Mouse (Mus musculus): ENCODE data around the gene Col8a2. TPM values are rescaled to one million over a fixed set of nuclear protein-coding genes. Genes with fewer than 3 reads are reported as not detected.

The Col8a2 gene
- polyA plus RNA-seq, 1 experiment from 2014 or later = 2.8 TPM

DNA sequence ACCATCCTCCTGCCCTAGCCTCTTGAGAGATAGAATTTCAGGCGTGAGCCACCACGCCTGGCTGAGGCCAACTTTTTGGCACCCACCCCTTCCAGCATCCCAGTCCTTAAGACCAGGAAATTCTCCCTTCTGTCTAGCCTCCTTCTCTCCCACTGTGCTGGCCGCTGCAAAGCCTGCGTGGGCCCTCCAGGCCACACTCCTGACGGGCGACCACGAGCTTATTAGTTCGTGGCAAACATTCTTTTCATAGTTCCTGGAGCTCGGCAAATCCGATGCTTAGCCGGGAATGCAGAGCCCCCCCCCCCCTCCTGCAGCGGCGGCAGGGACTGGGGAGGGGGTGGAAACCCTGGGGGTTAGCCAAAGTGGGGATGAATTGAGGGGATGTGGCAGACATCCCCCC is 4.6 kb downstream of the Col8a2 start:
- H3K4me3 ChIP-seq = no peak overlapping the region
- H3K27ac ChIP-seq (replicated peaks) = no peak overlapping the region; the same call in 1 of the 2 replicates
- DNase-seq (ENCODE audit: low spot score) = no peak
- 29% methylated on average over 13 of the region's 13 CpGs for WGBS
- peaks cover 31% of the 10 kb centered on the region for H3K4me1 ChIP-seq
- no peaks in the 10 kb centered on the region for H3K9me3 ChIP-seq (replicated peaks)
- no peaks in the 10 kb centered on the region for H3K36me3 ChIP-seq
- H3K27me3 ChIP-seq (ENCODE audit: low read depth, poor library complexity, severe bottlenecking) = peaks cover 80% of the 10 kb centered on the region

DNA sequence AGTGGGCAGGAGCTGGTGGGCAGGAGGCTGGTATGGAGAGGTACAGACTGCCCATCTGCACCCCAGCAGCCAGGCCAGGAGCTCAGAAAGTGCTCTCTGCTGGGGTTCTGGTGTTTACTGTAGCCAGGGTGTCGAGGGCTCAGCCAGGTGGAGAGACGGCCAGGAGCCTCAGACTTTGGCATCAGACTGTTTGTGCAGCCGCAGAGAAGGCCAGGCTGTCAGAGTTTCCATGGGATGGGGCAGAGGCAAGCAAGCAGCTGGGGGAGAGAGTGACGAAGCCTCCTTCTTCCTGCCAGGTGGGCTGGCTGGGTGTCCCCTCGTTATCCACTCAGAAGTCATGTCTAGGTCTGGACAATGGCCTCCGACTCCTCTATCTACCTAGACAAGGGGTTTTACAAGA is 8.6 kb downstream of the Col8a2 start:
- H3K27me3 ChIP-seq (ENCODE audit: low read depth, poor library complexity, severe bottlenecking) = peaks cover 80% of the 10 kb centered on the region
- H3K27ac ChIP-seq (replicated peaks) = no peak overlapping the region
- H3K4me1 ChIP-seq = peaks cover 22% of the 10 kb centered on the region
- H3K36me3 ChIP-seq = no peaks in the 10 kb centered on the region
- no peaks in the 10 kb centered on the region for H3K9me3 ChIP-seq (replicated peaks)
- WGBS = 75% methylated on average over 6 of the region's 6 CpGs
- no peak for DNase-seq (ENCODE audit: low spot score)
- H3K4me3 ChIP-seq = no peak overlapping the region

DNA sequence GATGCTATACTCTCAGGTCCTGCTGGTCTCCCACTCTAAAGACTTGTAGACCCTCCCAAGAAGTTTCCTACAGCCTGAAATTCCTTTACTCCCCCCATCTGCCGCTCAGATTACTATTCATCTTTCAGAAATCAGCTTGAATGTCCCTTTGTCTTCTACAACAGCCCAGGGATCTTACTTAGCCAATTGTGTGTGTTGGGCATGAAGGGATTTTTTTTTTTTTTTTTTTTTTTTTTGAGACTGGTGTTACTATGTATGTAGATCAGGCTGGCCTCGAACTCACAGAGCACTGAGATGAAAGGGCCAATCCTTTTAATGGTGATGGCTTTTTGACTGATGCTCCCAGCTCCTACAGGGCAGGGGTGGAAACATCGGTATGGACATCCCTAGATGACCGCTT is 9.3 kb downstream of the Col8a2 start:
- peaks cover 81% of the 10 kb centered on the region for H3K27me3 ChIP-seq (ENCODE audit: low read depth, poor library complexity, severe bottlenecking)
- DNase-seq (ENCODE audit: low spot score) = no peak
- no peak overlapping the region for H3K4me3 ChIP-seq
- H3K9me3 ChIP-seq (replicated peaks) = no peaks in the 10 kb centered on the region
- peaks cover 26% of the 10 kb centered on the region for H3K4me1 ChIP-seq
- H3K27ac ChIP-seq (replicated peaks) = no peak overlapping the region
- WGBS = 37% methylated on average over 4 of the region's 4 CpGs
- no peaks in the 10 kb centered on the region for H3K36me3 ChIP-seq

DNA sequence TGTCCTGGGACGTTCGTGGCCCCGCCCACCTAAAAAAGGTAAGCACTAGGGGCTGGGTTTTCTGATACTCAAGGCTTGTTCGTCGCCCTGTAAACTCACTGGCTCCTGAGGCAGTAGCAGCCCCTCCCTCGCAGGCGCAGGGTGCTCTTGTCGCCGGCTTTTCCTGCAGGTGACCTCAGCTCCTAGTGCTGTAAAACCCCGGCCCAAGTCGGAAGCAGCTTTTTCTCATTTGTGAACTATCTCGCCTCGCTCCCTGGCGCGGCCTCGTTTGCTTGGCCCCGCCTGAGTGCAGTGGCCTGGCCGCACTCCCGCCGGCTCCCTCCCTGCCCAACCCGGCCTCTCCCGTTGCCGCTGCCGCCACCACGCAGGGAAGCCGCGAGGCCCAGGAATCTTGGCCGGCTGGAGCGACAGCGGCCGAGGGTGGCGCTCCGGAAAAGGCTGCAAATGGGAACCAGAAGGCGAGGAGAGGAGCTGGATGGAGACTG is 10.1 kb downstream of the Col8a2 start:
- H3K36me3 ChIP-seq = no peaks in the 10 kb centered on the region
- peaks cover 27% of the 10 kb centered on the region for H3K4me1 ChIP-seq
- no peaks in the 10 kb centered on the region for H3K9me3 ChIP-seq (replicated peaks)
- peak overlapping the region; percentile 51 for H3K4me3 ChIP-seq
- H3K27ac ChIP-seq (replicated peaks) = peak overlapping the region; percentile 59
- under 1% methylated on average over 34 of the region's 34 CpGs for WGBS
- peaks cover 85% of the 10 kb centered on the region for H3K27me3 ChIP-seq (ENCODE audit: low read depth, poor library complexity, severe bottlenecking)
- peak; percentile 65 for DNase-seq (ENCODE audit: low spot score)

DNA sequence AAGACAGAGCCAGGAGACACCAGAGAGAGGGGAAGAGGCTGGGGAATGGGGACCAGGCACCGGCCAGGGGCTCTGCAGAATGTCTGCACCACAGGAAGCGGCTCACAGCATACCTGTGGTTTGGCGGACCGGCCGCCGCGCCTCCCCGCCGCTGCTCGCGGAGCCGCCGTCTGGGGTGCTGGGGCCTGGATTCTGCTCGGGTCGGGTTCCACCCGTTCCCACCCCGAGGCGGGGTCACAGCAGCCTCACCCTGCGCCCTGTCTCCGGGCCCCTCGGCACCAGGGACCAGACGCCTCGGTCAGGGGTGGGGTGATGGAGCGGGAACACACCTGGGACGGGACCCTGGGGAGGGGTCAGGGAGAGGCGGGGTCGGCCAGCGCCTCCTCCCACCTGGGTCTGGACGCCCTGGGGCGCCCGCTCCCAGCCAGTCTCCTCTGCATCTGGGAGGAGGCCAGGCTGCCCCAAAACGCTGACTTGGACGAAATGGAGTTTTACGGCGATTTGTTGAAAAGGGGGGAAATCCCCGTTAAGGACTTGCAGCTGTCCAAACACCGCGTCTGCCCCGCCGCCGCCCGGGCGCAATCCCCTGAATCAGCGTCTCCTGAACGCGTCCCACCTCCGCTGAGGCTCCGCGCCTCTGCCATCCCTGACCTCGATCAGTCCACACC is 14.5 kb downstream of the Col8a2 start:
- DNase-seq (ENCODE audit: low spot score) = peak; percentile 43
- under 1% methylated on average over 50 of the region's 50 CpGs for WGBS

DNA sequence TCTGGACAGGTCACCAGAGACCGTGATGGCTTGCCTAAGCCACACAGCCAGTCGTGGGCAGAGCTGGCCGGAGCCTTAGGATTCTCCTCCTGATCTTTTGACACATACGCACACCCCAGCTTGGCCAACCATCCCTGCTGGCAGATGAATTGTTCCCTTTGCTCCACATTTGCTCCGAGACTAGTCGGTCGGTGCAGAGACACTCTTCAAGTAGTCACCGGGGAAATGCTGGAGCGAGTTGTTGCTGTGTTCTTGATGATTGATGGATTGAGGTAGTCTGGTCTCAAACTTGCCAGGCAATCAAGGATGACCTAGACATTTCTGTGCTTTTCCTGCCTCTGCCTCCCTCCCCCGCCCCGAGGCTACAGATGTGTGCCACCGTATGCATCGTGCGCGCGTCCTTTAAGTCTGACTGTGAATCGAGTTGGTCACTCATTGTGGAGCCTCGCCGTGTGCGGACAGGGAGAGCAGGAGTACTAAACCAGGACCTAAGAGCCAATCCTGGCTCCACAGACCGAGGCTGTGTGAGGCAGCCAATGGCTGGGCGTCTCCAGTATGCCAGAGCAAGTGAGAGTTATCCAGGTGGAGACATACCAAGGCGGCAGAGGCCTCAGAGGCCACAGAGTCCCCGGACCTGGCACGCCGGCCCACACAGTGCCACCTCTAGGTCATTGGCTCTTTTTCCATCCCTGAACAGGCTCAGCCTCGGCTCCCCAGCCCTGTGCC is 15.2 kb downstream of the Col8a2 start:
- no peaks in the 10 kb centered on the region for H3K36me3 ChIP-seq
- DNase-seq (ENCODE audit: low spot score) = peak; percentile 20
- H3K4me3 ChIP-seq = peak overlapping the region; percentile 46
- H3K4me1 ChIP-seq = peaks cover 27% of the 10 kb centered on the region
- H3K9me3 ChIP-seq (replicated peaks) = peaks cover 5% of the 10 kb centered on the region; the same call in 1 of the 2 replicates
- peaks cover 75% of the 10 kb centered on the region for H3K27me3 ChIP-seq (ENCODE audit: low read depth, poor library complexity, severe bottlenecking)
- WGBS = 3% methylated on average over 27 of the region's 27 CpGs
- H3K27ac ChIP-seq (replicated peaks) = no peak overlapping the region

More for the DNA sequence above, 14.5 kb downstream of the Col8a2 start:
- peaks cover 33% of the 10 kb centered on the region for H3K4me1 ChIP-seq
- H3K36me3 ChIP-seq = no peaks in the 10 kb centered on the region
- H3K9me3 ChIP-seq (replicated peaks) = peaks cover 2% of the 10 kb centered on the region; the same call in 1 of the 2 replicates
- H3K4me3 ChIP-seq = peak overlapping the region; percentile 46
- peaks cover 82% of the 10 kb centered on the region for H3K27me3 ChIP-seq (ENCODE audit: low read depth, poor library complexity, severe bottlenecking)
- no peak overlapping the region for H3K27ac ChIP-seq (replicated peaks)

DNA sequence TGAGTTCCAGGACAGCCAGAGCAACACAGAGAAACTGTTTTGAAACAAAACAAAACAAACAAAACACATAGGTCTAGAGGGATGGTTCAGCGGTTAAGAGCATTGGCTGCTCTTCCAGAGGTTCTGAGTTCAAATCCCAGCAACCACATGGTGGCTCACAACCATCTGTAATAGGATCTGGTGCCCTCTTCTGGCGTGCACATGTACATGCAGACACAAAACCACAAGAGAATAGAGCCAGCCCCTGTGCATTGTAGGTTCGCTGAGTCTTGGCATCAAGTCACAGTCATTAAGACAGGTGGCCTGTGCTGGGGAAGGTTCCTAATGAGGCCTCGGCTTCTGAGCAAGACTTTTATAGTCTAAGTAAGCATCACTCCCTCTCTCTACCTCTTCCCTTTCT is 17.3 kb downstream of the Col8a2 start:
- 60% methylated on average over 4 of the region's 4 CpGs for WGBS
- Histone ChIP-seq H3K4me3 (no peak overlapping the region), H3K36me3 (no peaks in the 10 kb centered on the region), H3K27me3 (ENCODE audit: low read depth, poor library complexity, severe bottlenecking) (peaks cover 64% of the 10 kb centered on the region), H3K9me3 (replicated peaks) (peaks cover 5% of the 10 kb centered on the region; the same call in 1 of the 2 replicates), H3K27ac (replicated peaks) (no peak overlapping the region), H3K4me1 (peaks cover 20% of the 10 kb centered on the region)
- DNase-seq (ENCODE audit: low spot score) = no peak

DNA sequence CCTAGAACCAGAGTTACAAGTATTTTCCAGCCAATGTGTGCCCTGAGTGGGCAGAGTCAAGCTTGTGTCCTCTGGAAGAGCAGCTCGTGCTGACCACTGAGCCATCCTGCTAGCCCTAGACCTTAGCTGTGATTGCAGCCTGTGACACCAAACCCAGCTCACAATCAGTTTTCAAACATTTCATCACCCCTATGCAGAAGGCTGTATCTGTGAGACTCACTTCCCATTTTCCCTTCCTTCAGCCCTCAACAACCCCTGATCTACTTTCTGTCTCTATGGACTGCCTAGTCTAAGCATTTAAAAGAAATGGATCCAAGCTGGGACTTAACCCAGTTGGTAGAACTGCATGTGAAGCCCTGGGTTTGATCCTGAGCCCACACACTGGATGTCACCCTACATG is 18.8 kb downstream of the Col8a2 start:
- DNase-seq (ENCODE audit: low spot score) = no peak
- WGBS = 84% methylated on average over 1 of the region's 1 CpGs
- Histone ChIP-seq H3K36me3 (no peaks in the 10 kb centered on the region), H3K9me3 (replicated peaks) (peaks cover 5% of the 10 kb centered on the region; the same call in 1 of the 2 replicates), H3K27ac (replicated peaks) (no peak overlapping the region), H3K4me3 (no peak overlapping the region), H3K4me1 (peaks cover 32% of the 10 kb centered on the region), H3K27me3 (ENCODE audit: low read depth, poor library complexity, severe bottlenecking) (peaks cover 57% of the 10 kb centered on the region)

DNA sequence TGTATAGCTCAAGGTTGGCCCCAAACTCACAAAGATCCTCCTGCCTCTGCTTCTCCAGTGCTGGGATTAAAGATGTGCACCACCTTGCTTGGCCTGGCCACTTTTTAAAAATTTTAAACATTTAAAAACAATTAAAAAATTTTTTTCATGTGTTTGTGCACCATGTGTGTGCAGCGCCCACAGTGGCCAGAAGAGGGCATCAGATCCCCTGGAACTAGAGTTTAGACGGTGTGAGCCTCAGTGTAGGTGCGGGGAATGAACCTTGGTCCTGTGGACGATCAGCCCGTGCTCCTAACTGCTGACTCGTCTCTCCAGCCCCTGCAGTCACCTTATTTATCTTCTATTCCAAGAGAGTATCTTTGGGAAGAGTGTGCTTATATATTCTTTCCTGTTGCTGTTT is 19.5 kb downstream of the Col8a2 start:
- no peak overlapping the region for H3K4me3 ChIP-seq
- no peak overlapping the region for H3K27ac ChIP-seq (replicated peaks)
- peaks cover 5% of the 10 kb centered on the region; the same call in 1 of the 2 replicates for H3K9me3 ChIP-seq (replicated peaks)
- H3K4me1 ChIP-seq = peaks cover 29% of the 10 kb centered on the region
- WGBS = 87% methylated on average over 6 of the region's 6 CpGs
- H3K36me3 ChIP-seq = no peaks in the 10 kb centered on the region
- peaks cover 51% of the 10 kb centered on the region for H3K27me3 ChIP-seq (ENCODE audit: low read depth, poor library complexity, severe bottlenecking)
- DNase-seq (ENCODE audit: low spot score) = no peak

DNA sequence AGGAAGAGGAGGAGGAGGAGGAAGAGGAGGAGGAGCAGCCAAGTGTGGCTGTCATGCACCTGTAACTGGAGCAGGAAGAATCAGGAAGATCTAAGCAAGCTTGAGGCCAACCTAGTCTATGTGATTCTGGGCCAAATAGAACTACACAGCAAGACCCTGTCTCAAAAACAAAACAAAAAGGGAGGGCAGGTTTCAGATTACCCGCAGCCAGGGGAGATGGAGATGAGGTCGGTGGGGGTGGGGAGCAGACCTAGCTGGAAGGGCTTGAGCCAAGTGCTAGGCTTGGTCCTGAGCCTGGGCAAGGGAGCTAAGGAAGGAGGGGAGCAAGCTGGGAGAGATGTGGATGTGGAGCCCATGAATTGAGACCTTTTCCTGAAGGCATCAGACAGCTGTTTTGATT is 20.2 kb downstream of the Col8a2 start:
- no peak for DNase-seq (ENCODE audit: low spot score)
- 16% methylated on average over 2 of the region's 2 CpGs for WGBS
- H3K36me3 ChIP-seq = no peaks in the 10 kb centered on the region
- H3K9me3 ChIP-seq (replicated peaks) = peaks cover 5% of the 10 kb centered on the region; the same call in 1 of the 2 replicates
- H3K27me3 ChIP-seq (ENCODE audit: low read depth, poor library complexity, severe bottlenecking) = peaks cover 43% of the 10 kb centered on the region
- no peak overlapping the region for H3K27ac ChIP-seq (replicated peaks)
- H3K4me1 ChIP-seq = peaks cover 21% of the 10 kb centered on the region
- no peak overlapping the region for H3K4me3 ChIP-seq

DNA sequence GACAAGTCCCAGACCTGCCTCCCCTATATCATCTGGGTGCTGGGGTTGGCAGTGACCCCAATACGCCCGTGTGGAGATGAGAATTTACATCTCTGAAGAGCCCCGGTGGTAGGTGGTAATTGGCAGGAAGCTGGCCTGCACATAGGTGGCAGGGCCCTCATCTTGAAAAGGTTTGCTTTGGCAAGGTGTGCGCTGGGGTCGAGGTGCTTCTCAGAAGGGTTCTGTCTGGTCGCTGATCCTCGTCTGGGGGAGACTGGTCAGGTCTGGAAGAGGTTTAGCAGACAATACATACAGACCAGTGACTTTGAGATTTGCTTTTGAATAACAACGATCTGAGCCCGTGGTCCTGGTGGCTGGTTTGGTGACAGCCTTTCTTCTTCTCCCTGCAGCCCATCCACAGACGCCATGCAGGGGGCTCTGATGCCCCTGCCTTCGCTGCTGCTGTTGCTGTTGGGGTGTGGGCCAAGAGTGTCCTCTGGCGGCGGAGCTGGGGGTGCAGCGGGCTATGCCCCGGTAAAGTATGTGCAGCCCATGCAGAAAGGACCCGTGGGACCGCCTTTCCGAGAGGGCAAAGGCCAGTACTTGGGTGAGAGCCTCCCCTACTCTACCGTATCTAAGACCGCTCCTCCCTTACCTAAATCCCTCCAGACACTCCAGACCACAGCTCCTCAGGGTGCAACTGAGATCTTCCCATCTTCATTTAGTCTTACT is 22.8 kb downstream of the Col8a2 start:
- Histone ChIP-seq H3K4me3 (peak overlapping the region; percentile 47), H3K9me3 (replicated peaks) (peaks cover 5% of the 10 kb centered on the region; the same call in 1 of the 2 replicates), H3K4me1 (peaks cover 28% of the 10 kb centered on the region), H3K27ac (replicated peaks) (peak overlapping the region; percentile 58), H3K36me3 (0 out of 2 replicates have a peak, but pooled peaks cover 2% of the 10 kb centered on the region), H3K27me3 (ENCODE audit: low read depth, poor library complexity, severe bottlenecking) (peaks cover 18% of the 10 kb centered on the region)
- WGBS = 17% methylated on average over 20 of the region's 20 CpGs
- peak; percentile 58 for DNase-seq (ENCODE audit: low spot score)

DNA sequence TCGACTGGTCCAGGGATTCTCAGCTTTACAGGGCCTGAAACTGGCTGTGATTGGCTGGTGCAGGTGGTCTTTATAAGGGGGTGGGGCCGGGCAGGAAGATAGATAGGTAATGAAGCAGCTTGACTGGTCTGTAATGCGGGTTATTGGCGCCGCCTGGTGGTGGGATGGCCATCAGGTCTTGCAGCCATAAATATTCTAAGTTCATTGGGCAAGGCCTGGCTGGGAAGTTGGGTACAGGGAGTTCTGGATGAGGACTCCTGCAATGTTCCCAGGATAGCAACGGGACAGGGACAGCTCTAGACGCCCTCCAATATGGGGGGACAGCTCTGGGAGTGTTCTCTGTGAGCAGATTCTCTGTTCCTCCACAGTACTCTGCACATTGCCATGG is 23.3 kb downstream of the Col8a2 start:
- peaks cover 18% of the 10 kb centered on the region for H3K27me3 ChIP-seq (ENCODE audit: low read depth, poor library complexity, severe bottlenecking)
- H3K4me3 ChIP-seq = peak overlapping the region; percentile 47
- DNase-seq (ENCODE audit: low spot score) = peak; percentile 90
- H3K36me3 ChIP-seq = peaks cover 8% of the 10 kb centered on the region
- H3K4me1 ChIP-seq = peaks cover 29% of the 10 kb centered on the region
- WGBS = 2% methylated on average over 7 of the region's 7 CpGs
- peaks cover 5% of the 10 kb centered on the region; the same call in 1 of the 2 replicates for H3K9me3 ChIP-seq (replicated peaks)
- peak overlapping the region; percentile 58; the same call in 1 of the 2 replicates for H3K27ac ChIP-seq (replicated peaks)
